Mouse (Mus musculus) urinary bladder, postnatal 25 days (tissue): Measurements from ENCODE around the gene Ppfibp1.

Source experiments
- DNase-seq: peaks from one replicate; pipeline ENCODE4 v3.0.0; 2022; ENCODE audit warnings: low spot score

Gene Ppfibp1

GRCm38 (mm10) chr6:146959908-146960680 is 71.8 kb downstream of the Ppfibp1 start:
- DNase-seq: peak; percentile 46

GRCm38 (mm10) chr6:146960956-146961355 is 72.7 kb downstream of the Ppfibp1 start:
- DNase-seq: no peak

GRCm38 (mm10) chr6:146961832-146962481 is 73.7 kb downstream of the Ppfibp1 start:
- DNase-seq: no peak

- no peak for DNase-seq
These were observed 75.3 kb downstream of the Ppfibp1 start for GRCm38 (mm10) chr6:146963396-146964150.

GRCm38 (mm10) chr6:146965139-146965772 is 77.0 kb downstream of the Ppfibp1 start:
- DNase-seq: no peak

GRCm38 (mm10) chr6:146966446-146967019 is 78.2 kb downstream of the Ppfibp1 start:
- no peak for DNase-seq

- DNase-seq: no peak
These were observed 79.5 kb downstream of the Ppfibp1 start for GRCm38 (mm10) chr6:146967836-146968235.

GRCm38 (mm10) chr6:146970811-146971210 is 82.5 kb downstream of the Ppfibp1 start:
- DNase-seq: no peak

- no peak for DNase-seq
These were observed 83.1 kb downstream of the Ppfibp1 start for GRCm38 (mm10) chr6:146971366-146971765.

GRCm38 (mm10) chr6:146972009-146972408 is 83.7 kb downstream of the Ppfibp1 start:
- DNase-seq: no peak

GRCm38 (mm10) chr6:146972740-146973139 is 84.5 kb downstream of the Ppfibp1 start:
- DNase-seq: no peak

- DNase-seq: no peak
These were observed 85.1 kb downstream of the Ppfibp1 start for GRCm38 (mm10) chr6:146973406-146973805.

- no peak for DNase-seq
These were observed 85.5 kb downstream of the Ppfibp1 start for GRCm38 (mm10) chr6:146973830-146974229.

GRCm38 (mm10) chr6:146976446-146976845 is 88.2 kb downstream of the Ppfibp1 start:
- DNase-seq: no peak

- no peak for DNase-seq
These were observed 90.4 kb downstream of the Ppfibp1 start for GRCm38 (mm10) chr6:146978691-146979114.

- no peak for DNase-seq
These were observed 90.9 kb downstream of the Ppfibp1 start for GRCm38 (mm10) chr6:146979115-146979744.

- DNase-seq: no peak
These were observed 91.7 kb downstream of the Ppfibp1 start for GRCm38 (mm10) chr6:146979953-146980352.

GRCm38 (mm10) chr6:146981249-146981835 is 93.1 kb downstream of the Ppfibp1 start:
- DNase-seq: no peak

GRCm38 (mm10) chr6:146984569-146984968 is 96.3 kb downstream of the Ppfibp1 start:
- DNase-seq: no peak

- DNase-seq: peak; percentile 67
These were observed 105.9 kb downstream of the Ppfibp1 start for GRCm38 (mm10) chr6:146994236-146994635.

- DNase-seq: no peak
These were observed 107.1 kb downstream of the Ppfibp1 start for GRCm38 (mm10) chr6:146995391-146995790.
